Mouse (Mus musculus) hindbrain, embryonic 16.5 days (tissue): ENCODE measurements around the gene Il2ra. TPM values are rescaled to one million over a fixed set of nuclear protein-coding genes. Genes with fewer than 3 reads are reported as not detected.

ENCODE experiments used
- ATAC-seq: fragments of 200-750 bp; cut with Nextera tagmentation; 2 replicates; pipeline ENCODE4 v1.8.0; 2017; ENCODE audit warnings: moderate TSS enrichment, moderate library complexity
- H3K27ac ChIP-seq: fragments of 300-500 bp; sonication (generic); 2 replicates; pipeline ENCODE4 v1.5.1; 2014; ENCODE audit warnings: low read depth, mild to moderate bottlenecking, control low read depth, low read length, moderate library complexity
- H3K27me3 ChIP-seq: fragments of 300-500 bp; sonication (generic); replicated peaks from 2 replicates; pipeline ENCODE4 v1.6.1; 2014; ENCODE audit warnings: low read length; ENCODE audit not compliant: control insufficient read depth, insufficient read depth
- H3K36me3 ChIP-seq: fragments of 300-500 bp; sonication (generic); 2 replicates; pipeline ENCODE4 v1.6.1; 2014; ENCODE audit warnings: mild to moderate bottlenecking, low read length, moderate library complexity, mixed read lengths; ENCODE audit not compliant: control insufficient read depth, insufficient read depth
- H3K4me1 ChIP-seq: fragments of 300-500 bp; sonication (generic); 2 replicates; pipeline ENCODE4 v1.6.1; 2014; ENCODE audit warnings: low read depth, low read length; ENCODE audit not compliant: control insufficient read depth, insufficient read depth
- H3K4me2 ChIP-seq: fragments of 300-500 bp; sonication (generic); 2 replicates; pipeline ENCODE4 v1.6.1; 2014; ENCODE audit warnings: mild to moderate bottlenecking, low read length, control low read depth, moderate library complexity
- H3K4me3 ChIP-seq: fragments of 300-500 bp; sonication (generic); 2 replicates; pipeline ENCODE4 v1.5.1; 2014; ENCODE audit warnings: mild to moderate bottlenecking, low read length, control low read depth, moderate library complexity
- H3K9ac ChIP-seq: fragments of 300-500 bp; sonication (generic); 2 replicates; pipeline ENCODE4 v1.6.1; 2014; ENCODE audit warnings: low read depth, mild to moderate bottlenecking, control low read depth, low read length, moderate library complexity
- H3K9me3 ChIP-seq: fragments of 300-500 bp; sonication (generic); 2 replicates; pipeline ENCODE4 v1.6.1; 2014; ENCODE audit warnings: mild to moderate bottlenecking, low read length, moderate library complexity; ENCODE audit not compliant: control insufficient read depth
- WGBS: fragments of 180-500 bp; shearing (Covaris S2); extraction: QIAGEN DNeasy Blood & Tissue Kit; methylation state at CpG from one replicate; pipeline ENCODE4 v1.1.7; 2014; 5-methylcytosine and 5-hydroxymethylcytosine counted together
- polyA plus RNA-seq: library from polyadenylated mRNA; unstranded; fragments of >200 nt; fragmentation: Nextera tagmentation; extraction: Ambion mirVana; gene quantifications from 2 replicates; pipeline ENCODE4 v1.2.1, GENCODE M21; 2015

Il2ra gene
- polyA plus RNA-seq, 1 experiment from 2014 or later, result 0.08 TPM

- H3K4me2 ChIP-seq, result no peak overlapping the region
- WGBS, result 93% methylated on average over 5 of the region's 5 CpGs
- no peak overlapping the region for H3K9ac ChIP-seq
- H3K4me3 ChIP-seq, result no peak overlapping the region
- no peaks in the 10 kb centered on the region for H3K27me3 ChIP-seq
- no peaks in the 10 kb centered on the region for H3K9me3 ChIP-seq
- no peak overlapping the region for H3K27ac ChIP-seq
- ATAC-seq, result no peak
- H3K36me3 ChIP-seq, result no peaks in the 10 kb centered on the region
- H3K4me1 ChIP-seq, result no peaks in the 10 kb centered on the region
Observed at GRCm38 (mm10) chr2:11727574-11727973, 85.0 kb downstream of the Il2ra start.

GRCm38 (mm10) chr2:11729091-11729490 is 86.5 kb downstream of the Il2ra start:
- Histone ChIP-seq H3K27ac (no peak overlapping the region), H3K4me3 (no peak overlapping the region), H3K27me3 (no peaks in the 10 kb centered on the region), H3K4me2 (no peak overlapping the region), H3K9ac (no peak overlapping the region), H3K4me1 (no peaks in the 10 kb centered on the region), H3K9me3 (no peaks in the 10 kb centered on the region), H3K36me3 (no peaks in the 10 kb centered on the region)
- 71% methylated on average over 3 of the region's 3 CpGs for WGBS
- no peak for ATAC-seq

GRCm38 (mm10) chr2:11732978-11733377 is 90.4 kb downstream of the Il2ra start:
- 56% methylated on average over 5 of the region's 5 CpGs for WGBS
- H3K4me2 ChIP-seq, result no peak overlapping the region
- H3K36me3 ChIP-seq, result no peaks in the 10 kb centered on the region
- no peak overlapping the region for H3K9ac ChIP-seq
- peak; percentile 45; the same call in 1 of the 2 replicates for ATAC-seq
- no peaks in the 10 kb centered on the region for H3K4me1 ChIP-seq
- no peak overlapping the region for H3K4me3 ChIP-seq
- no peaks in the 10 kb centered on the region for H3K9me3 ChIP-seq
- H3K27ac ChIP-seq, result no peak overlapping the region
- H3K27me3 ChIP-seq, result no peaks in the 10 kb centered on the region

GRCm38 (mm10) chr2:11735853-11736252 is 93.2 kb downstream of the Il2ra start:
- Histone ChIP-seq H3K4me1 (no peaks in the 10 kb centered on the region), H3K4me3 (no peak overlapping the region), H3K27me3 (no peaks in the 10 kb centered on the region), H3K9ac (no peak overlapping the region), H3K9me3 (no peaks in the 10 kb centered on the region), H3K4me2 (no peak overlapping the region), H3K27ac (no peak overlapping the region), H3K36me3 (peaks cover 8% of the 10 kb centered on the region)
- ATAC-seq, result no peak
- 92% methylated on average over 6 of the region's 6 CpGs for whole genome bisulfite sequencing

- Histone ChIP-seq H3K36me3 (peaks cover 31% of the 10 kb centered on the region), H3K4me1 (no peaks in the 10 kb centered on the region), H3K27ac (no peak overlapping the region), H3K4me2 (no peak overlapping the region), H3K27me3 (no peaks in the 10 kb centered on the region), H3K4me3 (no peak overlapping the region), H3K9me3 (no peaks in the 10 kb centered on the region), H3K9ac (no peak overlapping the region)
- peak; percentile 46 for ATAC-seq
- WGBS, result 92% methylated on average over 3 of the region's 3 CpGs
Observed at GRCm38 (mm10) chr2:11738794-11739193, 96.2 kb downstream of the Il2ra start.

- Histone ChIP-seq H3K36me3 (peaks cover 31% of the 10 kb centered on the region), H3K9me3 (no peaks in the 10 kb centered on the region), H3K4me1 (no peaks in the 10 kb centered on the region), H3K4me3 (no peak overlapping the region), H3K27me3 (no peaks in the 10 kb centered on the region), H3K9ac (no peak overlapping the region), H3K4me2 (no peak overlapping the region), H3K27ac (no peak overlapping the region)
- 97% methylated on average over 4 of the region's 4 CpGs for WGBS
- no peak for ATAC-seq
Observed at GRCm38 (mm10) chr2:11739516-11740051, 97.0 kb downstream of the Il2ra start.

Other genes starting within 250 kb of the Il2ra start
- gene Pfkfb3, start 88.7 kb upstream of the Il2ra start, polyA plus RNA-seq, result 28.5 and 33.9 TPM in 2 replicates
- 120 and 125 TPM in 2 replicates for gene Rbm17, start 38.7 kb upstream of the Il2ra start, polyA plus RNA-seq
- gene Gm17490, start 16.5 kb upstream of the Il2ra start, polyA plus RNA-seq, result not detected in 2 replicates
- 1.2 TPM in 2 replicates for gene Il15ra, start 62.5 kb downstream of the Il2ra start, polyA plus RNA-seq
- 124 and 136 TPM in 2 replicates for gene Fbh1, start 134.8 kb downstream of the Il2ra start, polyA plus RNA-seq
- 38.3 and 46.4 TPM in 2 replicates for gene Ankrd16, start 135.1 kb downstream of the Il2ra start, polyA plus RNA-seq